Mouse (Mus musculus) retina, adult 2 months (tissue): ENCODE data around the gene BC028528.
"Not testable (repeated sequence)": the region's sequence is repeated elsewhere in the genome, so short reads cannot be mapped to it uniquely, and the experiment has no call there.

ENCODE experiments used
- DNase-seq: peaks from one replicate; pipeline ENCODE4 v3.0.0-alpha.2; 2012; ENCODE audit warnings: low read depth, low spot score

BC028528 gene

GRCm38 (mm10) chr3:95905146-95905939, 13.5 kb upstream of the BC028528 start:
- DNase-seq, result no peak

- DNase-seq, result no peak
These were observed 12.8 kb upstream of the BC028528 start, which contains the start of gene Car14 for GRCm38 (mm10) chr3:95904568-95904967. Gene Car14 (minus strand): TSS chr3:95904691.

GRCm38 (mm10) chr3:95903753-95904502, 12.1 kb upstream of the BC028528 start:
- DNase-seq, result no peak

- DNase-seq, result no peak
These were observed 10.8 kb upstream of the BC028528 start for GRCm38 (mm10) chr3:95902643-95903042.

GRCm38 (mm10) chr3:95902373-95902625, 10.5 kb upstream of the BC028528 start:
- no peak for DNase-seq

- DNase-seq, result no peak
These were observed 10.0 kb upstream of the BC028528 start for GRCm38 (mm10) chr3:95901616-95902372.

GRCm38 (mm10) chr3:95899800-95900524, 8.2 kb upstream of the BC028528 start:
- DNase-seq, result no peak

- DNase-seq, result not testable (repeated sequence)
These were observed 3.7 kb upstream of the BC028528 start for GRCm38 (mm10) chr3:95895501-95895900.

- no peak for DNase-seq
These were observed 2.7 kb upstream of the BC028528 start for GRCm38 (mm10) chr3:95894317-95895160.

- peak; percentile 92 for DNase-seq
These were observed 2.0 kb upstream of the BC028528 start, which contains the start of gene Aph1a for GRCm38 (mm10) chr3:95893606-95894316. Gene Aph1a (plus strand): TSS chr3:95893969.

- DNase-seq, result no peak
These were observed 1.3 kb upstream of the BC028528 start for GRCm38 (mm10) chr3:95893126-95893525.

GRCm38 (mm10) chr3:95892066-95893052, 554 bp upstream of the BC028528 start:
- DNase-seq, result no peak

- DNase-seq, result no peak
These were observed 2.1 kb downstream of the BC028528 start for GRCm38 (mm10) chr3:95889664-95890063.

- no peak for DNase-seq
These were observed 4.2 kb downstream of the BC028528 start for GRCm38 (mm10) chr3:95887596-95887995.

GRCm38 (mm10) chr3:95884400-95884799, 7.4 kb downstream of the BC028528 start:
- DNase-seq, result no peak

- DNase-seq, result no peak
These were observed 8.9 kb downstream of the BC028528 start for GRCm38 (mm10) chr3:95882816-95883425.

- DNase-seq, result peak; percentile 85
These were observed 9.6 kb downstream of the BC028528 start, which contains the start of gene Ciart for GRCm38 (mm10) chr3:95881979-95882815. Gene Ciart (minus strand): TSS chr3:95882251.
